Mouse (Mus musculus) cortical plate, adult 2 months (tissue): Measurements from ENCODE around the gene Plbd2.

ENCODE experiments used
- CTCF ChIP-seq: fragments of 200-500 bp; IDR thresholded peaks from 2 replicates; pipeline ENCODE4 v1.5.1; 2011; ENCODE audit warnings: mild to moderate bottlenecking, control low read depth, low read length; ENCODE audit not compliant: insufficient read depth; ENCODE audit errors: extremely low read depth
- POLR2A ChIP-seq: fragments of 200-500 bp; IDR thresholded peaks from 2 replicates; pipeline ENCODE4 v1.6.1; 2011; ENCODE audit warnings: mild to moderate bottlenecking, low read length, control low read depth; ENCODE audit not compliant: insufficient read depth; ENCODE audit errors: extremely low read depth

DNA sequence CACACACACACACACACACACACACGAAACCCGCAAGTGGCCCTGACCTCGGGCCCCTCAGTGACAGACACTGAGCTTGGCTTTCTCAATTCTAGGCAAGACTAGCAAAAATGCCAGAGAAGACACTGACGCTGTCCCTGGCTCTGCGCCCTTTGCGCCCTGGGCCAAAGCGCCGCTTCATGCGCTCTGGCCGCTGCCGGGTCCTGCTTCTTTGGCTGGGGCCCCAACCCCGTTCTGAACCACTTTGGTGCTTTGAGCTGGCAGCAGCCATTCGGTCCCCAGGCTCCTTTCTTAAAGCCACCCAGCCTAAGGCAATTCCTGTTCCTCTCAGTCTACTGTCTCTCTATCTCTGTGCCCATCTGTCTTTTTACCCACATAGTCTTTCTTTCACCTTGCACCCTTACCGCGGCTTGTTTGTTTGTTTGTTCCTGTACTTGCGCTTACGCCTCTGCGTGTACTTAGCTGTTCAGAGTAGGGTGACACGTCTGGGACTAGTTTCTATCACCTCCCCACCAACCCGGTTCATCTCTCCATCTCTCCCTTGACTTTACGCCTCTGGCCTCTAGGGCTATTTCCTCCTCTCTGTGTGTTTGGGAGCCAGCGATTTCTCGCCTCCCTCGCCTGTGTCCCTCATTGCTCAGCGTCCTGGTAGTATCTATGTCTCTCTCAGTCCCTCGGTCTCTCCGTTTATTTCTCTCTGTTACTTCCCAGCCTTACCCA, 64.3 kb downstream of the Plbd2 start:
- TF ChIP-seq POLR2A (no peak), CTCF (no peak)
